Mouse (Mus musculus): Measurements from ENCODE around the gene Olfr1054. TPM values are rescaled to one million over a fixed set of nuclear protein-coding genes. Genes with fewer than 3 reads are reported as not detected.
"Not testable (repeated sequence)": the region's sequence is repeated elsewhere in the genome, so short reads cannot be mapped to it uniquely, and the experiment has no call there.

Olfr1054 gene
- polyA plus RNA-seq (2014; fragmentation: Nextera tagmentation; extraction: Ambion mirVana): not detected in 2 replicates

GRCm38 (mm10) chr2:86335333-86335732 lies at the start of gene Olfr1054:
TSS of gene Olfr1054 (minus strand) at chr2:86335433.
- DNase-seq (ENCODE audit: low spot score): no peak
- no peaks in the 10 kb centered on the region for H3K36me3 ChIP-seq (ENCODE audit: control insufficient read depth, insufficient read depth, low read length)
- no peak within 1 kb of the TSS for H3K27ac ChIP-seq (ENCODE audit: low read depth)
- no peaks in the 10 kb centered on the region for H3K27me3 ChIP-seq (replicated peaks; ENCODE audit: control insufficient read depth, insufficient read depth, low read length)
- 84% methylated on average over 3 of the region's 3 CpGs for WGBS
- H3K4me1 ChIP-seq (replicated peaks; ENCODE audit: control insufficient read depth, insufficient read depth, low read length): no peaks in the 10 kb centered on the region
- H3K9ac ChIP-seq (ENCODE audit: low read length): no peak within 1 kb of the TSS
- ATAC-seq (replicated peaks; ENCODE audit: low FRiP score, low TSS enrichment, low read depth): no peak
- H3K9me3 ChIP-seq (ENCODE audit: control insufficient read depth, low read length): no peaks in the 10 kb centered on the region
- no peak within 1 kb of the TSS for H3K4me3 ChIP-seq (ENCODE audit: low read depth, low read length)
- no peak within 1 kb of the TSS for H3K4me2 ChIP-seq (ENCODE audit: low read length)

- H3K36me3 ChIP-seq (ENCODE audit: control insufficient read depth, insufficient read depth, low read length): no peaks in the 10 kb centered on the region
- no peak within 1 kb of the TSS for H3K9ac ChIP-seq (ENCODE audit: low read length)
- ATAC-seq (replicated peaks; ENCODE audit: low FRiP score, low TSS enrichment, low read depth) (no peak), DNase-seq (ENCODE audit: low spot score) (no peak)
- no peaks in the 10 kb centered on the region for H3K4me1 ChIP-seq (replicated peaks; ENCODE audit: control insufficient read depth, insufficient read depth, low read length)
- no peak within 1 kb of the TSS for H3K4me3 ChIP-seq (ENCODE audit: low read depth, low read length)
- H3K27me3 ChIP-seq (replicated peaks; ENCODE audit: control insufficient read depth, insufficient read depth, low read length): no peaks in the 10 kb centered on the region
- H3K4me2 ChIP-seq (ENCODE audit: low read length): no peak within 1 kb of the TSS
- no peaks in the 10 kb centered on the region for H3K9me3 ChIP-seq (ENCODE audit: control insufficient read depth, low read length)
- H3K27ac ChIP-seq (ENCODE audit: low read depth): no peak within 1 kb of the TSS
These were observed 43.1 kb upstream of the Olfr1054 start, which contains the start of gene Olfr1057 for GRCm38 (mm10) chr2:86378293-86378692. TSS of gene Olfr1057 (minus strand) at chr2:86378393.

- not testable (repeated sequence) for H3K27ac ChIP-seq (ENCODE audit: low read depth); H3K4me3 ChIP-seq (ENCODE audit: low read depth, low read length); H3K9me3 ChIP-seq (ENCODE audit: control insufficient read depth, low read length); H3K4me2 ChIP-seq (ENCODE audit: low read length); ATAC-seq (replicated peaks; ENCODE audit: low FRiP score, low TSS enrichment, low read depth); H3K9ac ChIP-seq (ENCODE audit: low read length); H3K27me3 ChIP-seq (replicated peaks; ENCODE audit: control insufficient read depth, insufficient read depth, low read length); H3K36me3 ChIP-seq (ENCODE audit: control insufficient read depth, insufficient read depth, low read length); DNase-seq (ENCODE audit: low spot score); H3K4me1 ChIP-seq (replicated peaks; ENCODE audit: control insufficient read depth, insufficient read depth, low read length)
- no CpG with 5 or more reads among the region's 6 CpGs for WGBS
These were observed 31.1 kb upstream of the Olfr1054 start for GRCm38 (mm10) chr2:86366342-86366741.

GRCm38 (mm10) chr2:86362369-86362768 lies 27.1 kb upstream of the Olfr1054 start, which contains the start of gene Olfr1056:
TSS of gene Olfr1056 (minus strand) at chr2:86362469.
- Histone ChIP-seq H3K4me3 (ENCODE audit: low read depth, low read length) (no peak within 1 kb of the TSS), H3K9ac (ENCODE audit: low read length) (no peak within 1 kb of the TSS), H3K4me2 (ENCODE audit: low read length) (no peak within 1 kb of the TSS), H3K27me3 (replicated peaks; ENCODE audit: control insufficient read depth, insufficient read depth, low read length) (no peaks in the 10 kb centered on the region), H3K27ac (ENCODE audit: low read depth) (no peak within 1 kb of the TSS), H3K4me1 (replicated peaks; ENCODE audit: control insufficient read depth, insufficient read depth, low read length) (no peaks in the 10 kb centered on the region), H3K36me3 (ENCODE audit: control insufficient read depth, insufficient read depth, low read length) (no peaks in the 10 kb centered on the region), H3K9me3 (ENCODE audit: control insufficient read depth, low read length) (no peaks in the 10 kb centered on the region)
- ATAC-seq (replicated peaks; ENCODE audit: low FRiP score, low TSS enrichment, low read depth) (no peak), DNase-seq (ENCODE audit: low spot score) (no peak)

GRCm38 (mm10) chr2:86351751-86352150 lies 16.5 kb upstream of the Olfr1054 start:
- H3K9ac ChIP-seq (ENCODE audit: low read length); H3K27me3 ChIP-seq (replicated peaks; ENCODE audit: control insufficient read depth, insufficient read depth, low read length); H3K4me1 ChIP-seq (replicated peaks; ENCODE audit: control insufficient read depth, insufficient read depth, low read length); ATAC-seq (replicated peaks; ENCODE audit: low FRiP score, low TSS enrichment, low read depth); H3K9me3 ChIP-seq (ENCODE audit: control insufficient read depth, low read length); DNase-seq (ENCODE audit: low spot score); H3K4me2 ChIP-seq (ENCODE audit: low read length); H3K27ac ChIP-seq (ENCODE audit: low read depth); H3K4me3 ChIP-seq (ENCODE audit: low read depth, low read length); H3K36me3 ChIP-seq (ENCODE audit: control insufficient read depth, insufficient read depth, low read length): not testable (repeated sequence)
- 79% methylated on average over 1 of the region's 1 CpGs for WGBS

DNA sequence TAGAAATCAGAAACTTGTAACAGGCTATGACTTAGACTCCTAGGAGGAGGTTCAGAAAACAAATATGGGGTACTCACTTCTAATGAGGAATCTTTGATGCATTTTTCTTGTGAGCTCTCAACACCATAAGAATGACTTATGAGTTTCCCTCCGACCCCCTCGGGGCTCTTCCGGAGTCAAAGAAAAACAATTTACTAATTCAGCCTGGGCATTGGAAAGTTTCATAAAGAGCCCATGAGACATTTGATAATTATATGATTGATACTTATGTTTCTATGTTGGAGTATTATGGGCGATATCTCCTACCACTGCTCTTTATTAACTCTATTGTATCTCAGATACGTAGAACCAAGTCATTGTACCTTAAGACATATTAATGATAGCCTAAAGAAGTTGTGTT lies 15.0 kb upstream of the Olfr1054 start, which contains the start of gene Olfr1055:
Gene Olfr1055, minus strand, starts transcription at position 101 of the 400 bp plus-strand sequence.
- WGBS: 92% methylated on average over 5 of the region's 5 CpGs
- H3K4me1 ChIP-seq (replicated peaks; ENCODE audit: control insufficient read depth, insufficient read depth, low read length): no peaks in the 10 kb centered on the region
- H3K9me3 ChIP-seq (ENCODE audit: control insufficient read depth, low read length): no peaks in the 10 kb centered on the region
- ATAC-seq (replicated peaks; ENCODE audit: low FRiP score, low TSS enrichment, low read depth) (no peak), DNase-seq (ENCODE audit: low spot score) (no peak)
- H3K36me3 ChIP-seq (ENCODE audit: control insufficient read depth, insufficient read depth, low read length): no peaks in the 10 kb centered on the region
- no peak within 1 kb of the TSS for H3K4me3 ChIP-seq (ENCODE audit: low read depth, low read length)
- no peak within 1 kb of the TSS for H3K4me2 ChIP-seq (ENCODE audit: low read length)
- H3K27me3 ChIP-seq (replicated peaks; ENCODE audit: control insufficient read depth, insufficient read depth, low read length): no peaks in the 10 kb centered on the region
- no peak within 1 kb of the TSS for H3K27ac ChIP-seq (ENCODE audit: low read depth)
- no peak within 1 kb of the TSS for H3K9ac ChIP-seq (ENCODE audit: low read length)

GRCm38 (mm10) chr2:86315184-86315583 lies 20.0 kb downstream of the Olfr1054 start, which contains the start of gene Olfr1053:
TSS of gene Olfr1053 (minus strand) at chr2:86315284.
- DNase-seq (ENCODE audit: low spot score) (no peak), ATAC-seq (replicated peaks; ENCODE audit: low FRiP score, low TSS enrichment, low read depth) (no peak)
- no peaks in the 10 kb centered on the region for H3K9me3 ChIP-seq (ENCODE audit: control insufficient read depth, low read length)
- no peak within 1 kb of the TSS for H3K27ac ChIP-seq (ENCODE audit: low read depth)
- H3K9ac ChIP-seq (ENCODE audit: low read length): no peak within 1 kb of the TSS
- H3K4me2 ChIP-seq (ENCODE audit: low read length): no peak within 1 kb of the TSS
- no peaks in the 10 kb centered on the region for H3K36me3 ChIP-seq (ENCODE audit: control insufficient read depth, insufficient read depth, low read length)
- H3K4me3 ChIP-seq (ENCODE audit: low read depth, low read length): no peak within 1 kb of the TSS
- WGBS: 59% methylated on average over 3 of the region's 3 CpGs
- H3K27me3 ChIP-seq (replicated peaks; ENCODE audit: control insufficient read depth, insufficient read depth, low read length): no peaks in the 10 kb centered on the region
- no peaks in the 10 kb centered on the region for H3K4me1 ChIP-seq (replicated peaks; ENCODE audit: control insufficient read depth, insufficient read depth, low read length)

DNA sequence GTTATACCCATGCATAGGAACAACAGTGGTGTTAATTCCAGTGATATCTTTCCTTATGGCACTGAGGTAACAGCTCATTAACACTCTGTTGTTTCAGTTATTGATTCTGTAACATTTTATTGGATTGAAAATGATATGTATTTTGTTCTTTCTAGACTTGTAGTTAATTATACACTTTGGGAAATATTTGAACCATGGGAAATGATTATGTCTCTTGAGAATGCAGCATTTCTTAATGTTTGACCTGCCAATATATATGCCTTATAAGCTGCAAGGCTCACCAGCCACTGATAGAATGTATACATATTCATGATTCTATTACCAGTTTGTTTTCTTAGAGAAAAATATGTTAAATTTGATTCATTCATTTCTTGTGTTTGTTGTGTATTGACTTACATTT lies 43.1 kb downstream of the Olfr1054 start, which contains the start of gene Olfr1052:
Gene Olfr1052, plus strand, starts transcription at position 301 of the 400 bp plus-strand sequence.
- Histone ChIP-seq H3K4me3 (ENCODE audit: low read depth, low read length) (no peak within 1 kb of the TSS), H3K36me3 (ENCODE audit: control insufficient read depth, insufficient read depth, low read length) (no peaks in the 10 kb centered on the region), H3K4me1 (replicated peaks; ENCODE audit: control insufficient read depth, insufficient read depth, low read length) (no peaks in the 10 kb centered on the region), H3K9ac (ENCODE audit: low read length) (no peak within 1 kb of the TSS), H3K27ac (ENCODE audit: low read depth) (no peak within 1 kb of the TSS), H3K4me2 (ENCODE audit: low read length) (no peak within 1 kb of the TSS), H3K27me3 (replicated peaks; ENCODE audit: control insufficient read depth, insufficient read depth, low read length) (no peaks in the 10 kb centered on the region), H3K9me3 (ENCODE audit: control insufficient read depth, low read length) (no peaks in the 10 kb centered on the region)
- DNase-seq (ENCODE audit: low spot score) (no peak), ATAC-seq (replicated peaks; ENCODE audit: low FRiP score, low TSS enrichment, low read depth) (no peak)

All from intestine, embryonic 14.5 days (tissue).